Mouse (Mus musculus): Measurements from ENCODE around the gene Klhdc8b. TPM values are rescaled to one million over a fixed set of nuclear protein-coding genes. Genes with fewer than 3 reads are reported as not detected.

The Klhdc8b gene
- 0.66 TPM for polyA plus RNA-seq (2014; fragmentation: Illumina TruSeq; extraction: RNeasy Lipid Tissue Mini Kit (QIAGEN cat#74804))

DNA sequence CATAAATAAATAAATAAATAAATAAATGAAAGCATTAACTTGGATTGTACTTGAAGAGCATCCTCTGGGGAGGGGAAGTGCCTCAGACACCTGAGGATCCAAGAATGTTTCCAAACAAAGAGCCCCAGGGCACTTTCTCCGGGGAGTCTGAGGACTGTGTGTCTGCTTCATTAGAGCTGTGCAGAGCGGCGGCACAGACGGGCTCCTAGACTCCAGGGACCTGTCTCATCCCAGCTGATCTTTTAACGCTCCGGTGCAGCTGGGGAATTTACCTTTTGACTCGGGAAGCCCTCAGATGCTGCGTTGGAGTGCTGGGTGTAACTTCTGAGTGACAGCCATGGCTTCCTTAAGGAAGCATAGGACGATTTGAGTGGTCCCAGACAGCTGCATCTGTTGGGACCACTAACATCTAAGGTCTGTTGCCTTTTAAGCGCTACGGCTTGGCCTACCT lies at the start of gene Klhdc8b:
Gene Klhdc8b, minus strand, starts transcription at position 401 of the 451 bp plus-strand sequence.

DNA sequence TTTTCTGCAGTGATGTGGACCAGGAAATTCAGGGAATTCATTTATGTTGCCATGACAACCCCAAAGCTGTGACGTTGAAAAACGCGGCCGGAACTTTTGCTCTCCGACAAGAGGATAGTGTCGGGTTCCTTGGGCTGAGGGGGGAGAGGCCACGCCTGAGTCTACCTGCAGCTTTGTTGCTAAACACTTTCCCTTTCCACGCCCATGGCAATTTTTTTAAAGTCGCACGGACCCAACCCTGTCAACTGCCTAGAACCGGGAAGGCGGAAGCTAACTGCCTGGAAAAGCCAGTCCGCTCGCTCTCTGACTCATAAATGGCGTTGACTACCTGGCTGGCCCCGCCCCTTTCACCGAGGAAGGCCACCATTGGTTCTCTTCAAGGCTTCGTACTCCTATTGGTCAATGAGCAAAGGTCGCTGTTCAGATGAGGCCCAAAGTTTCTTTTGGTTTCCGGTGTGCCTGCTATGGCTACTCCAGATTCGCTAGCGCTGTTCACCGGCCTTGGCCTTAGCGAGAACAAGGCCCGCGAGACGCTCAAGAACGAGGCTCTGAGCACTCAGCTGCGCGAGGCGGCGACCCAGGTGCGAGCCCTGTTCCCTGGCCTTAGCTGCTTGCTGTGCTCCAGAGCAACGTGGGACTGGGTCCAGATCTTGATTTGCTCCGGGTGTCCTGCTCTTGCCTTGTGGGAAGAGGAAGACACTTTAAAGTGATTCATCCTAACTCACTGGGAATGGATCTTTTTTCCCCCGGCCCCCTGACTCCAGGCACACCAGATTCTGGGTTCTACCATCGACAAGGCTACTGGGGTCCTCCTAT lies 46.4 kb upstream of the Klhdc8b start, which contains the start of gene Qars:
Gene Qars, plus strand, starts transcription at position 88 of the 816 bp plus-strand sequence.

DNA sequence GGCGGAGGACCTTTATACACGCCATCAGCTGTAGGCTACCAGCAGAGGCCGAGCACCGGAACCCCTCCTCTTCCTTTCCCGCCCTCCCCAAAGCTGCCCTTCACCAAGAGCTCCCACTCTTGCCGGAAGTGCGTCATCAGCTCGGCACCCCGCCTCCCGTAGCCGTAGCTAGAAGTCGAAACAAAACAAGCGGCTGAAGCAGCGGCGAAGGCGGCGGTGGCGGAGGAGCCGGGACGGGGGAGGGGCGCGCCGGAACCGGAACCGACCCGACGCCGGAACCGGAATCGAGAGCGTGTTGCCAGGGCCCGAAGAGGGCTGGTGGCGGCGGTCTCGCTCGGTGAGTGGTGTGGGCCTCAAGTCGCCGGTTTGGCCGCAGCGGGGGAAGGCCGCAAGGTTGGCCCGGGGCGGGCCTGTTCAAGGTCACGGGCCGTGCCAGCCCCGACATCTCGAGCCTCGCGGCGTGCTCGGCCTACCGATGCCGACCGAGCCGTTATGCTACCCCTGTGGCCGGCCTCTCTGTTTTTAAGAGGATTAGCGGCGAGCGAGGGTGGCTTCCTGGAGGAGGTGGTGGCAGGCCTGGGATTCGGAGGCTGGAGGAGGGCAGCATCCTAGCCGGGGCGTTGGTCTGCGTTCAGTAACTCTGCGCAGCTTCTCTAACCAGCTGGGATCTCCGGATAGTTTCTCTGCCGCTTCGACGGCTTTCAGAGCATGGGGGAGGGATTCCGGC lies 29.3 kb upstream of the Klhdc8b start, which contains the start of gene Usp19:
Gene Usp19, plus strand, starts transcription at position 44 of the 727 bp plus-strand sequence.

DNA sequence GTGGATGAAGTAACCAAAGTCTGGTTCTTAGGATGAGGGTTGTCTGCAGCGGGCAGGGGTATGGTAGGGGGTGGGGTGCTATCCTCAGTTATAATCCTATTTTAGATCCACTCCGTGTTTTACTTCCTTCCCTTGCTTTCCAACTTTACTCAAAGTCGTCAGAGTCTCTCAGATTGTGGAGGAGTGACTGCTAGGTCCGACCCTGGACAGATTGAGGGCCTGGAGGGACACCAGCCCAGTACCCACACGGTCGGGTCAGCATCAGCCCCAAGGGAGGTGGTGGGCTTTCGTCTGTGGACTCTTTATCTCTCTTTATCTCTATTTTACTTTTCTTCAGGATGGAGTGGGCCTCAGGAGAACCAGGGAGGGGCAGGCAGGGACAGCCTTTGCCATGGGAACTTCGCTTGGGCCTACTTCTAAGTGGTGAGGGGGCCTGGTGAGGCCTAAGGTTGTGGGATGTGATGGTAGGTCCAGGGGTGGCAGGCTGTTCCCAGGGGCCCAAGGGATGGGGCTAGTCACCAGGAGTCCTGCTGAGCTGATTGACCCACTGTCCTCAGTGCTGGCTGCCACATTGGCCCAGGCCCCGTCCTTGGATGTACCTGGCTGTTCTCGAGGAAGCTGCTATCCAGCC lies 18.5 kb upstream of the Klhdc8b start, which contains the start of gene Lamb2:
Gene Lamb2, plus strand, starts transcription at position 16 of the 631 bp plus-strand sequence.

DNA sequence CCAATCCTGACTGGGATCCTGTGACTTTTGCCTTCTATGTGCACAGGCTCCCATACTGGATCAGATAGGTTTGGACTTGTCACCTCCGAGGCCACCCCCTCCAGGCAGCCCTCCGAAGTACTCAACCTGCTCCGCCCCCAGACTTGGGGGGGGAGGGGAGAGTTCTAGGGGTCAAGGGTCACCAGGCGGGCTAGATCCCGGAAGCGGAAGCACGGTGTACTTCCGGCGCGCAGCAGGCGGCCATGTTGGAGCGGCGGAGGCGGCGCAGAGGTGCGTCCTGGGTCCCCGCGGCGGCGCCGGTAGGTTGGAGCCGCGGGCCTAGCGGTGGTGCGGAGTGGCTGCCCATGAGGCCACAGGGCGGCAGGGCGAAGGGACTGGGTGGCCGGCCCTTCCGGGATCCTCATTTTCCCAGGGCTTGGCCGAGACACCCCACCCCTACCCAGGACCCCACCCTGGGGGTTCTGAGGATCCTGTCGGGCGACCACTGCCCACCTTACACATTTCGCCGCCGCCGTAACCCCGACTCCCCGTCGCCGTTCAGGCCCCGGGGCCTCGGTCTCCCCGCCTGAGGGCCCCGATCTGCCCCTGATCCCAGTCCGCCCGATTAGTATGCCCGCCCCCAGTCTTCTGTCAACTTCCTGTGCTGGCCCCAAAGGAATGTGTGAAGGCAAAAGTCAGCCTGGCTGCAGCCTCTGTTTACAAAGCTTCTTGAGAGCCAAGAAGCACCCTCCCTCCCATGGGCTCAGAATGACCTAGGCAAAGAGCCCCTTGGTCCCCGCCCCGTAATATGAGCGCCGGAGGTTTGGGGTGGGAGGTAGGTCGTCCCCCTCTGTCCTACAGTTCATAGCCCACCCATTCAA lies 832 bp downstream of the Klhdc8b start, which contains the start of gene Ccdc71:
Gene Ccdc71, plus strand, starts transcription at position 209 of the 860 bp plus-strand sequence.

DNA sequence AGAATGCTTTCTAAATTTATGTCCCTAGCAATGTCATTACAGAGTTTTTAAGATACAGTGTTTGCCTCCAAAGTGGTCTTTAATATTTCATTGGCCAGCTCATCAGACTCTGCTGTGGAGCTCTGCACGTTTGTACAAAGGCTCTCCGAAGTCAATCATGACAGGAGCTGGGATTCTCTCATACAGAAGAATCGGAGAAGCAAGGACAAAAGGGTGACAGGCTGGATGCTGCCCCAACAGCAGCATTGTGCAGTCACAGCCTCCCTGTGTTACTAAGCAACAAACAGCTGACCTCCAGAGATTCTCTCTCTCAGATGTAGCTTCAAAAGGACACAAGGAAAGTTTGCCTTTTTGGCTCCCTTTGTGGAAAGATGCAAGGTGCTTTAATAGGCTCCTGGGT lies 25.2 kb downstream of the Klhdc8b start, which contains the start of gene BC048562:
Gene BC048562, plus strand, starts transcription at position 301 of the 400 bp plus-strand sequence.

DNA sequence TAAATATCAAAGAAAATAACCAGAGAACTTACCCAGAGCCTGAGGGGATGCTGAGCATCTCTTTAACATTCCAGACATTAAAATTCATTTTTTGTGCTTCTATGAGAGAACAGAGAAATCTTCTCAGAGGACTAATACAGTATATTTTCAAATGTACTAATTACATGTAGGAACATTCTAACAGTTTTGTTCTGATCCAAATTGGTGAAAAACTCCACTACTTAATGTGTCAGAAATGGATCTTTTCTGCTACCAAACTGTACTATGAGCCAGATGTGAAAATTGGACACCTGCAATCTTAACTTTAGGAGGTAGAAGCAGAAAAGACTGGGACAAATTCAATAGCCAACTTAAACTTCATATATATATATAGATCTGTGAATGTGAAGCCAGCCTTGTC lies 33.0 kb downstream of the Klhdc8b start, which contains the start of gene Ccdc36:
Gene Ccdc36, minus strand, starts transcription at position 101 of the 400 bp plus-strand sequence.

Other genes with a start within 250 kb of the Klhdc8b start
- 136 TPM for gene Dag1, start 197.6 kb downstream of the Klhdc8b start, polyA plus RNA-seq (2014; fragmentation: Illumina TruSeq; extraction: RNeasy Lipid Tissue Mini Kit (QIAGEN cat#74804))
- gene Nicn1, start 171.2 kb downstream of the Klhdc8b start, polyA plus RNA-seq (2014; fragmentation: Illumina TruSeq; extraction: RNeasy Lipid Tissue Mini Kit (QIAGEN cat#74804)), result 21.4 TPM
- 0.88 TPM for gene Amt, start 164.7 kb downstream of the Klhdc8b start, polyA plus RNA-seq (2014; fragmentation: Illumina TruSeq; extraction: RNeasy Lipid Tissue Mini Kit (QIAGEN cat#74804))
- gene Rhoa, start 155.5 kb downstream of the Klhdc8b start, polyA plus RNA-seq (2014; fragmentation: Illumina TruSeq; extraction: RNeasy Lipid Tissue Mini Kit (QIAGEN cat#74804)), result 612 TPM
- 5.5 TPM for gene Tcta, start 155.4 kb downstream of the Klhdc8b start, polyA plus RNA-seq (2014; fragmentation: Illumina TruSeq; extraction: RNeasy Lipid Tissue Mini Kit (QIAGEN cat#74804))
- gene Gpx1, start 122.7 kb downstream of the Klhdc8b start, polyA plus RNA-seq (2014; fragmentation: Illumina TruSeq; extraction: RNeasy Lipid Tissue Mini Kit (QIAGEN cat#74804)), result 8.7 TPM
- 50.8 TPM for gene Usp4, start 113.7 kb downstream of the Klhdc8b start, polyA plus RNA-seq (2014; fragmentation: Illumina TruSeq; extraction: RNeasy Lipid Tissue Mini Kit (QIAGEN cat#74804))
- 0.91 TPM for gene 1700102P08Rik, start 68.8 kb downstream of the Klhdc8b start, polyA plus RNA-seq (2014; fragmentation: Illumina TruSeq; extraction: RNeasy Lipid Tissue Mini Kit (QIAGEN cat#74804))
- gene Ccdc36, start 33.1 kb downstream of the Klhdc8b start, polyA plus RNA-seq (2014; fragmentation: Illumina TruSeq; extraction: RNeasy Lipid Tissue Mini Kit (QIAGEN cat#74804)), result 0.20 TPM
- not detected for gene BC048562, start 25.1 kb downstream of the Klhdc8b start, polyA plus RNA-seq (2014; fragmentation: Illumina TruSeq; extraction: RNeasy Lipid Tissue Mini Kit (QIAGEN cat#74804))
- 4.3 TPM for gene Ccdc71, start 1.1 kb downstream of the Klhdc8b start, polyA plus RNA-seq (2014; fragmentation: Illumina TruSeq; extraction: RNeasy Lipid Tissue Mini Kit (QIAGEN cat#74804))
- 5.2 TPM for gene Lamb2, start 18.2 kb upstream of the Klhdc8b start, polyA plus RNA-seq (2014; fragmentation: Illumina TruSeq; extraction: RNeasy Lipid Tissue Mini Kit (QIAGEN cat#74804))
- gene Usp19, start 29.0 kb upstream of the Klhdc8b start, polyA plus RNA-seq (2014; fragmentation: Illumina TruSeq; extraction: RNeasy Lipid Tissue Mini Kit (QIAGEN cat#74804)), result 7.3 TPM
- 93.6 TPM for gene Qars, start 46.1 kb upstream of the Klhdc8b start, polyA plus RNA-seq (2014; fragmentation: Illumina TruSeq; extraction: RNeasy Lipid Tissue Mini Kit (QIAGEN cat#74804))
- gene Qrich1, start 55.2 kb upstream of the Klhdc8b start, polyA plus RNA-seq (2014; fragmentation: Illumina TruSeq; extraction: RNeasy Lipid Tissue Mini Kit (QIAGEN cat#74804)), result 63.5 TPM
- gene Impdh2, start 98.7 kb upstream of the Klhdc8b start, polyA plus RNA-seq (2014; fragmentation: Illumina TruSeq; extraction: RNeasy Lipid Tissue Mini Kit (QIAGEN cat#74804)), result 52.1 TPM
- gene Ndufaf3, start 105.9 kb upstream of the Klhdc8b start, polyA plus RNA-seq (2014; fragmentation: Illumina TruSeq; extraction: RNeasy Lipid Tissue Mini Kit (QIAGEN cat#74804)), result 1.8 TPM
- 1.1 TPM for gene Dalrd3, start 108.3 kb upstream of the Klhdc8b start, polyA plus RNA-seq (2014; fragmentation: Illumina TruSeq; extraction: RNeasy Lipid Tissue Mini Kit (QIAGEN cat#74804))
- gene Wdr6, start 117.2 kb upstream of the Klhdc8b start, polyA plus RNA-seq (2014; fragmentation: Illumina TruSeq; extraction: RNeasy Lipid Tissue Mini Kit (QIAGEN cat#74804)), result 4.0 TPM
- gene P4htm, start 136.1 kb upstream of the Klhdc8b start, polyA plus RNA-seq (2014; fragmentation: Illumina TruSeq; extraction: RNeasy Lipid Tissue Mini Kit (QIAGEN cat#74804)), result 0.26 TPM
- 45.3 TPM for gene Arih2, start 187.8 kb upstream of the Klhdc8b start, polyA plus RNA-seq (2014; fragmentation: Illumina TruSeq; extraction: RNeasy Lipid Tissue Mini Kit (QIAGEN cat#74804))
- 50.5 TPM for gene Slc25a20, start 200.5 kb upstream of the Klhdc8b start, polyA plus RNA-seq (2014; fragmentation: Illumina TruSeq; extraction: RNeasy Lipid Tissue Mini Kit (QIAGEN cat#74804))
- gene Prkar2a, start 227.7 kb upstream of the Klhdc8b start, polyA plus RNA-seq (2014; fragmentation: Illumina TruSeq; extraction: RNeasy Lipid Tissue Mini Kit (QIAGEN cat#74804)), result 121 TPM

All from ovary, adult 10 weeks (tissue).